Mouse (Mus musculus) bone marrow, adult 2 months (tissue): Measurements from ENCODE around the gene Piezo1.

Experiments used
- CTCF ChIP-seq: fragments of 200-500 bp; IDR thresholded peaks from 2 replicates; pipeline ENCODE4 v1.5.1; 2011; ENCODE audit warnings: low read length, control low read depth; ENCODE audit not compliant: control insufficient read depth, insufficient read depth
- POLR2A ChIP-seq: fragments of 200-500 bp; IDR thresholded peaks from 2 replicates; pipeline ENCODE4 v1.6.1; 2011; ENCODE audit warnings: low read depth, mild to moderate bottlenecking, control low read depth, low read length, borderline replicate concordance; ENCODE audit not compliant: control insufficient read depth

DNA sequence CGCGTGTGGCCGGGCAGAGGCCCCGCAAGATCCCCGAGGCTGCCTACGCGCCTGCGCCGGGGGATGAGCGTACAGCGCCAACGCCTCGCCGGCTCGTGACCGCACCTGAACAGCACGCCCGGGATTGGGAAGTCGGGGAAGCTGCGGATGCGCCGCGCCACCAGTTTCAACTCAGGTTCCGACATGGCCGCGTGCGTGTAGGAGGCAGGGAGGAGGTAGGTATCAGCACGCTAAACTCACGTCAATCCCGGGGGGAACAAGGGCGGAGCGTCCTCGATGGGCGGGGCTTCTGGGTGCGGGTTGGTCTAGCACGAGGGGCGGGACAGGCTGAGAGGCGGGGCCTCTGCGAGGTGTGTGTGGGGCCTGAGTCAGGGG lies 25.5 kb upstream of the Piezo1 start, which contains the start of gene Aprt:
- TF ChIP-seq CTCF (no peak), POLR2A (peak; percentile 71; the same call in 1 of the 2 replicates)
